Mouse (Mus musculus): Measurements from ENCODE around the gene H3f3b. TPM values are rescaled to one million over a fixed set of nuclear protein-coding genes. Genes with fewer than 3 reads are reported as not detected.
A peak's percentile ranks its signal among the peaks of the same experiment; 100 is the strongest.

H3f3b gene
- polyA plus RNA-seq, 1 experiment from 2014 or later: 1,982 TPM

DNA sequence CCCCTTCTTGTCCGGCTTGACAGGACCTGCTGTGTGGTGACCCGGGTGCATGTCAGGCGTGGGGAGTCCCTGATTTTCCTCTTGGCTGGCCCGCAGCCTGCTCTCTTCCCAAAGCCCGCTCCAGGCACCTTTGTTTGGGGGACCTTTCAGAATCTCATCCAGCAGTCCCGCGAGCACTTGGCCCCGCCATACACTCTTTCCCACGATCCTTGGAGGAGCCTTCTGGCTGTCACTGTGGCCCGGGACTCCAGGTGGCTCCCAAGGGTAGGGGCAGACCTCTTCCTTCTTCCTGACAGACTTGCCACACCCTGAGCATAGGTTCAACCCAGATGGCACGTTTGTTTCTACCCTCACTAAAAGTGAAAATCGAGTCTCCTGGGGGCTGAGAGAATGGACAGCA is 52.2 kb downstream of the H3f3b start:
- ATAC-seq (ENCODE audit: low FRiP score) (no peak), DNase-seq (ENCODE audit: low spot score, missing footprints) (no peak)
- Histone ChIP-seq H3K4me2 (no peak overlapping the region), H3K9me3 (ENCODE audit: control insufficient read depth, low read length) (no peaks in the 10 kb centered on the region), H3K4me3 (ENCODE audit: low read depth, low read length) (no peak overlapping the region), H3K36me3 (ENCODE audit: control insufficient read depth, insufficient read depth, low read length) (no peaks in the 10 kb centered on the region), H3K27ac (ENCODE audit: low read depth, low read length) (no peak overlapping the region), H3K9ac (ENCODE audit: low read length) (no peak overlapping the region), H3K27me3 (ENCODE audit: control insufficient read depth, insufficient read depth, low read length) (peaks cover 29% of the 10 kb centered on the region), H3K4me1 (ENCODE audit: control insufficient read depth, insufficient read depth, low read length) (peaks cover 4% of the 10 kb centered on the region; the same call in 1 of the 2 replicates)
- 40% methylated on average over 12 of the region's 12 CpGs for WGBS

GRCm38 (mm10) chr11:115975083-115975420 is 52.7 kb downstream of the H3f3b start:
- ATAC-seq (ENCODE audit: low FRiP score) (no peak), DNase-seq (ENCODE audit: low spot score, missing footprints) (peak; percentile 89)
- H3K9ac ChIP-seq (ENCODE audit: low read length): no peak overlapping the region

GRCm38 (mm10) chr11:115974309-115975082 is 53.3 kb downstream of the H3f3b start, which contains the start of gene Itgb4:
Gene Itgb4 (plus strand): TSS chr11:115974709.
- no peak for ATAC-seq (ENCODE audit: low FRiP score)
- no peaks in the 10 kb centered on the region for H3K9me3 ChIP-seq (ENCODE audit: control insufficient read depth, low read length)
- H3K27ac ChIP-seq (ENCODE audit: low read depth, low read length): no peak within 1 kb of the TSS
- H3K9ac ChIP-seq (ENCODE audit: low read length): no peak within 1 kb of the TSS
- WGBS: 16% methylated on average over 42 of the region's 58 CpGs
- peak within 1 kb of the TSS; percentile 50 for H3K4me2 ChIP-seq
- peaks cover 9% of the 10 kb centered on the region for H3K4me1 ChIP-seq (ENCODE audit: control insufficient read depth, insufficient read depth, low read length)
- peak within 1 kb of the TSS; percentile 32 for H3K4me3 ChIP-seq (ENCODE audit: low read depth, low read length)
- no peak for DNase-seq (ENCODE audit: low spot score, missing footprints)
- H3K27me3 ChIP-seq (ENCODE audit: control insufficient read depth, insufficient read depth, low read length): peaks cover 29% of the 10 kb centered on the region
- H3K36me3 ChIP-seq (ENCODE audit: control insufficient read depth, insufficient read depth, low read length): no peaks in the 10 kb centered on the region

More at GRCm38 (mm10) chr11:115975083-115975420, 52.7 kb downstream of the H3f3b start:
- H3K4me2 ChIP-seq: peak overlapping the region; percentile 50
- no peak overlapping the region for H3K27ac ChIP-seq (ENCODE audit: low read depth, low read length)
- no peaks in the 10 kb centered on the region for H3K9me3 ChIP-seq (ENCODE audit: control insufficient read depth, low read length)
- 4% methylated on average over 18 of the region's 18 CpGs for WGBS
- H3K36me3 ChIP-seq (ENCODE audit: control insufficient read depth, insufficient read depth, low read length): no peaks in the 10 kb centered on the region
- peaks cover 7% of the 10 kb centered on the region for H3K4me1 ChIP-seq (ENCODE audit: control insufficient read depth, insufficient read depth, low read length)
- H3K4me3 ChIP-seq (ENCODE audit: low read depth, low read length): peak overlapping the region; percentile 32
- peaks cover 29% of the 10 kb centered on the region for H3K27me3 ChIP-seq (ENCODE audit: control insufficient read depth, insufficient read depth, low read length)

Other genes with a start within 250 kb of the H3f3b start
- gene Caskin2, start 214.3 kb downstream of the H3f3b start, polyA plus RNA-seq (2014; fragmentation: Nextera tagmentation; extraction: Ambion mirVana): 10.4 and 11.7 TPM in 2 replicates
- 20.8 and 21.7 TPM in 2 replicates for gene Tsen54, start 213.2 kb downstream of the H3f3b start, polyA plus RNA-seq (2014; fragmentation: Nextera tagmentation; extraction: Ambion mirVana)
- 2.4 and 2.5 TPM in 2 replicates for gene Llgl2, start 203.9 kb downstream of the H3f3b start, polyA plus RNA-seq (2014; fragmentation: Nextera tagmentation; extraction: Ambion mirVana)
- not detected in 2 replicates for gene Myo15b, start 169.6 kb downstream of the H3f3b start, polyA plus RNA-seq (2014; fragmentation: Nextera tagmentation; extraction: Ambion mirVana)
- gene Smim5, start 128.0 kb downstream of the H3f3b start, polyA plus RNA-seq (2014; fragmentation: Nextera tagmentation; extraction: Ambion mirVana): 0.27 and 0.59 TPM in 2 replicates
- 0.46 TPM in 1 of 2 replicates, not detected in the other for gene Smim6, start 115.9 kb downstream of the H3f3b start, polyA plus RNA-seq (2014; fragmentation: Nextera tagmentation; extraction: Ambion mirVana)
- 58.3 and 61.5 TPM in 2 replicates for gene Sap30bp, start 94.7 kb downstream of the H3f3b start, polyA plus RNA-seq (2014; fragmentation: Nextera tagmentation; extraction: Ambion mirVana)
- gene Recql5, start 94.5 kb downstream of the H3f3b start, polyA plus RNA-seq (2014; fragmentation: Nextera tagmentation; extraction: Ambion mirVana): 16.1 and 18.4 TPM in 2 replicates
- gene Itgb4, start 53.3 kb downstream of the H3f3b start, polyA plus RNA-seq (2014; fragmentation: Nextera tagmentation; extraction: Ambion mirVana): 0.23 and 0.25 TPM in 2 replicates
- 82.5 and 93.4 TPM in 2 replicates for gene Galk1, start 15.2 kb downstream of the H3f3b start, polyA plus RNA-seq (2014; fragmentation: Nextera tagmentation; extraction: Ambion mirVana)
- gene Unk, start 2.4 kb upstream of the H3f3b start, polyA plus RNA-seq (2014; fragmentation: Nextera tagmentation; extraction: Ambion mirVana): 23.4 and 24.1 TPM in 2 replicates
- 0.82 and 1.1 TPM in 2 replicates for gene Unc13d, start 50.0 kb upstream of the H3f3b start, polyA plus RNA-seq (2014; fragmentation: Nextera tagmentation; extraction: Ambion mirVana)
- 84.9 and 86.8 TPM in 2 replicates for gene Wbp2, start 59.0 kb upstream of the H3f3b start, polyA plus RNA-seq (2014; fragmentation: Nextera tagmentation; extraction: Ambion mirVana)
- 2.7 TPM in 2 replicates for gene Trim47, start 99.2 kb upstream of the H3f3b start, polyA plus RNA-seq (2014; fragmentation: Nextera tagmentation; extraction: Ambion mirVana)
- gene Trim65, start 103.2 kb upstream of the H3f3b start, polyA plus RNA-seq (2014; fragmentation: Nextera tagmentation; extraction: Ambion mirVana): 1.3 TPM in 2 replicates
- 96.3 and 97.0 TPM in 2 replicates for gene Mrpl38, start 110.9 kb upstream of the H3f3b start, polyA plus RNA-seq (2014; fragmentation: Nextera tagmentation; extraction: Ambion mirVana)
- gene Fbf1, start 140.2 kb upstream of the H3f3b start, polyA plus RNA-seq (2014; fragmentation: Nextera tagmentation; extraction: Ambion mirVana): 28.7 and 30.1 TPM in 2 replicates
- gene Ten1, start 170.9 kb upstream of the H3f3b start, polyA plus RNA-seq (2014; fragmentation: Nextera tagmentation; extraction: Ambion mirVana): 48.6 and 55.6 TPM in 2 replicates
- gene Acox1, start 171.1 kb upstream of the H3f3b start, polyA plus RNA-seq (2014; fragmentation: Nextera tagmentation; extraction: Ambion mirVana): 32.8 and 36.1 TPM in 2 replicates
- gene Evpl, start 210.1 kb upstream of the H3f3b start, polyA plus RNA-seq (2014; fragmentation: Nextera tagmentation; extraction: Ambion mirVana): 0.26 TPM in 2 replicates
- gene Srp68, start 246.3 kb upstream of the H3f3b start, polyA plus RNA-seq (2014; fragmentation: Nextera tagmentation; extraction: Ambion mirVana): 72.8 and 78.6 TPM in 2 replicates

All from midbrain, embryonic 11.5 days (tissue).